Mouse (Mus musculus): ENCODE results near the gene Ccdc187. TPM values are rescaled to one million over a fixed set of nuclear protein-coding genes. Genes with fewer than 3 reads are reported as not detected.

Gene Ccdc187
- polyA plus RNA-seq (2012; ENCODE audit: insufficient read depth, low replicate concordance), result not detected in 2 replicates

- H3K36me3 ChIP-seq (replicated peaks; ENCODE audit: low read length), result no peaks in the 10 kb centered on the region
- peaks cover 42% of the 10 kb centered on the region for H3K4me1 ChIP-seq
- peaks cover 8% of the 10 kb centered on the region; the same call in 1 of the 2 replicates for H3K9me3 ChIP-seq
- H3K4me3 ChIP-seq (replicated peaks), result no peak within 1 kb of the TSS
- TF ChIP-seq GATA1 (IDR thresholded peaks at IDR 0.05; ENCODE audit: borderline replicate concordance, low read length), result no peak
- TF ChIP-seq FLI1 (IDR thresholded peaks at IDR 0.05; ENCODE audit: low read length), result no peak
- H3K27me3 ChIP-seq (replicated peaks), result peaks cover 53% of the 10 kb centered on the region
Measured at GRCm38 (mm10) chr2:26294457-26294856, at the start of gene Ccdc187. Ccdc187 (minus strand) TSS chr2:26294557.

- peaks cover 89% of the 10 kb centered on the region for H3K36me3 ChIP-seq (replicated peaks; ENCODE audit: low read length)
- no peaks in the 10 kb centered on the region for H3K27me3 ChIP-seq (replicated peaks)
- H3K4me3 ChIP-seq (replicated peaks), result peak overlapping the region; percentile 90
- H3K4me1 ChIP-seq, result peaks cover 93% of the 10 kb centered on the region
- TF ChIP-seq GATA1 (IDR thresholded peaks at IDR 0.05; ENCODE audit: borderline replicate concordance, low read length), result no peak
- no peak for TF ChIP-seq FLI1 (IDR thresholded peaks at IDR 0.05; ENCODE audit: low read length)
- no peaks in the 10 kb centered on the region for H3K9me3 ChIP-seq
Measured at GRCm38 (mm10) chr2:26342609-26343490, 48.5 kb upstream of the Ccdc187 start.

- no peaks in the 10 kb centered on the region for H3K27me3 ChIP-seq (replicated peaks)
- TF ChIP-seq GATA1 (IDR thresholded peaks at IDR 0.05; ENCODE audit: borderline replicate concordance, low read length) (no peak), FLI1 (IDR thresholded peaks at IDR 0.05; ENCODE audit: low read length) (no peak)
- H3K4me1 ChIP-seq, result peaks cover 85% of the 10 kb centered on the region
- H3K36me3 ChIP-seq (replicated peaks; ENCODE audit: low read length), result peaks cover 81% of the 10 kb centered on the region
- peak overlapping the region; percentile 90 for H3K4me3 ChIP-seq (replicated peaks)
- H3K9me3 ChIP-seq, result no peaks in the 10 kb centered on the region
Measured at GRCm38 (mm10) chr2:26342044-26342443, 47.7 kb upstream of the Ccdc187 start.

- H3K9me3 ChIP-seq, result no peaks in the 10 kb centered on the region
- TF ChIP-seq FLI1 (IDR thresholded peaks at IDR 0.05; ENCODE audit: low read length) (no peak), GATA1 (IDR thresholded peaks at IDR 0.05; ENCODE audit: borderline replicate concordance, low read length) (no peak)
- H3K4me3 ChIP-seq (replicated peaks), result peak overlapping the region; percentile 90
- H3K27me3 ChIP-seq (replicated peaks), result no peaks in the 10 kb centered on the region
- peaks cover 80% of the 10 kb centered on the region for H3K4me1 ChIP-seq
- H3K36me3 ChIP-seq (replicated peaks; ENCODE audit: low read length), result peaks cover 76% of the 10 kb centered on the region
Measured at GRCm38 (mm10) chr2:26341510-26341981, 47.2 kb upstream of the Ccdc187 start.

GRCm38 (mm10) chr2:26339204-26339551, 44.8 kb upstream of the Ccdc187 start:
- H3K9me3 ChIP-seq, result no peaks in the 10 kb centered on the region
- peaks cover 60% of the 10 kb centered on the region for H3K4me1 ChIP-seq
- H3K27me3 ChIP-seq (replicated peaks), result no peaks in the 10 kb centered on the region
- H3K36me3 ChIP-seq (replicated peaks; ENCODE audit: low read length), result peaks cover 52% of the 10 kb centered on the region
- H3K4me3 ChIP-seq (replicated peaks), result peak overlapping the region; percentile 4
- TF ChIP-seq FLI1 (IDR thresholded peaks at IDR 0.05; ENCODE audit: low read length), result no peak
- no peak for TF ChIP-seq GATA1 (IDR thresholded peaks at IDR 0.05; ENCODE audit: borderline replicate concordance, low read length)

GRCm38 (mm10) chr2:26338302-26339203, 44.2 kb upstream of the Ccdc187 start:
- Histone ChIP-seq H3K4me3 (replicated peaks) (peak overlapping the region; percentile 35), H3K9me3 (no peaks in the 10 kb centered on the region), H3K27me3 (replicated peaks) (no peaks in the 10 kb centered on the region), H3K4me1 (peaks cover 54% of the 10 kb centered on the region), H3K36me3 (replicated peaks; ENCODE audit: low read length) (peaks cover 46% of the 10 kb centered on the region)
- TF ChIP-seq GATA1 (IDR thresholded peaks at IDR 0.05; ENCODE audit: borderline replicate concordance, low read length) (no peak), FLI1 (IDR thresholded peaks at IDR 0.05; ENCODE audit: low read length) (no peak)

GRCm38 (mm10) chr2:26330702-26331101, 36.3 kb upstream of the Ccdc187 start:
- Histone ChIP-seq H3K4me3 (replicated peaks) (peak overlapping the region; percentile 71), H3K36me3 (replicated peaks; ENCODE audit: low read length) (peaks cover 28% of the 10 kb centered on the region), H3K9me3 (no peaks in the 10 kb centered on the region), H3K4me1 (peaks cover 70% of the 10 kb centered on the region), H3K27me3 (replicated peaks) (no peaks in the 10 kb centered on the region)
- TF ChIP-seq GATA1 (IDR thresholded peaks at IDR 0.05; ENCODE audit: borderline replicate concordance, low read length) (no peak), FLI1 (IDR thresholded peaks at IDR 0.05; ENCODE audit: low read length) (no peak)

GRCm38 (mm10) chr2:26330056-26330468, 35.7 kb upstream of the Ccdc187 start:
- no peaks in the 10 kb centered on the region for H3K27me3 ChIP-seq (replicated peaks)
- H3K4me3 ChIP-seq (replicated peaks), result peak overlapping the region; percentile 42
- peaks cover 77% of the 10 kb centered on the region for H3K4me1 ChIP-seq
- peaks cover 34% of the 10 kb centered on the region for H3K36me3 ChIP-seq (replicated peaks; ENCODE audit: low read length)
- H3K9me3 ChIP-seq, result no peaks in the 10 kb centered on the region
- TF ChIP-seq FLI1 (IDR thresholded peaks at IDR 0.05; ENCODE audit: low read length) (no peak), GATA1 (IDR thresholded peaks at IDR 0.05; ENCODE audit: borderline replicate concordance, low read length) (no peak)

GRCm38 (mm10) chr2:26329402-26329801, 35.0 kb upstream of the Ccdc187 start:
- peak overlapping the region; percentile 59 for H3K4me3 ChIP-seq (replicated peaks)
- no peaks in the 10 kb centered on the region for H3K9me3 ChIP-seq
- TF ChIP-seq FLI1 (IDR thresholded peaks at IDR 0.05; ENCODE audit: low read length), result no peak
- no peak for TF ChIP-seq GATA1 (IDR thresholded peaks at IDR 0.05; ENCODE audit: borderline replicate concordance, low read length)
- H3K36me3 ChIP-seq (replicated peaks; ENCODE audit: low read length), result peaks cover 40% of the 10 kb centered on the region
- H3K27me3 ChIP-seq (replicated peaks), result no peaks in the 10 kb centered on the region
- H3K4me1 ChIP-seq, result peaks cover 83% of the 10 kb centered on the region

All from megakaryocyte, embryonic 14.5 days (primary cell).